Mouse (Mus musculus): ENCODE results near the gene Crebbp. TPM values are rescaled to one million over a fixed set of nuclear protein-coding genes. Genes with fewer than 3 reads are reported as not detected.

The Crebbp gene
- polyA plus RNA-seq, 1 experiment, result 43.4 TPM

- no peak for DNase-seq
These were observed 176.1 kb downstream of the Crebbp start for GRCm38 (mm10) chr16:4037690-4038089.

DNA sequence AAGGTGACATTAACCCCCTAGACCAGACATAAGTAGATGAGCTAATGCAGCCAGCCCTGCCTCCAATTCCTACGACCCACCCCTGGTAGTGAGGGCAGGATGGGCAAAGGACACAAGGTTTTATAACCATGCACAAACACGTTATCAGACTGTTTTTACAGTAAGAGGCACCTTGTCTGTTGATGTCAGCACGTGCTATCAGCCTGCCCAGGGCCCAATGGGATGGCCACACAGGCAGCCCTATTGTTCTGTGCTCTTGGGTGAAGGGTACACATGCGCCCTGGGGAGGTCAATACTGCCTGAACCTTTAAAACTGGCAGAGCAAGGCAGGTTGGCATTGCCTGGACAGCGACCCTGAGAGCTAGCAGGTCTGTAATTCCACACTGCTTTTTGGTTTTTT lies 177.0 kb downstream of the Crebbp start, which contains the start of gene Dnase1:
Dnase1 (plus strand) TSS at position 136 of the 400 bp plus-strand sequence.
- TF ChIP-seq POLR2A (IDR thresholded peaks at IDR 0.05; ENCODE audit: borderline replicate concordance, extremely low read depth, low read depth, low read length) (no peak), CTCF (IDR thresholded peaks at IDR 0.05; ENCODE audit: insufficient read depth, low read length) (no peak)
- DNase-seq, result no peak
- 93% methylated on average over 5 of the region's 5 CpGs for WGBS
- H3K4me1 ChIP-seq (ENCODE audit: control insufficient read depth, insufficient read depth, low read length), result no peaks in the 10 kb centered on the region
- H3K4me3 ChIP-seq (replicated peaks; ENCODE audit: extremely low read depth, low read depth, low read length), result no peak within 1 kb of the TSS

More at GRCm38 (mm10) chr16:4037690-4038089, 176.1 kb downstream of the Crebbp start:
- TF ChIP-seq POLR2A (IDR thresholded peaks at IDR 0.05; ENCODE audit: borderline replicate concordance, extremely low read depth, low read depth, low read length) (no peak), CTCF (IDR thresholded peaks at IDR 0.05; ENCODE audit: insufficient read depth, low read length) (no peak)
- Histone ChIP-seq H3K4me1 (ENCODE audit: control insufficient read depth, insufficient read depth, low read length) (no peaks in the 10 kb centered on the region), H3K4me3 (replicated peaks; ENCODE audit: extremely low read depth, low read depth, low read length) (no peak overlapping the region)
- WGBS, result 91% methylated on average over 7 of the region's 7 CpGs

DNA sequence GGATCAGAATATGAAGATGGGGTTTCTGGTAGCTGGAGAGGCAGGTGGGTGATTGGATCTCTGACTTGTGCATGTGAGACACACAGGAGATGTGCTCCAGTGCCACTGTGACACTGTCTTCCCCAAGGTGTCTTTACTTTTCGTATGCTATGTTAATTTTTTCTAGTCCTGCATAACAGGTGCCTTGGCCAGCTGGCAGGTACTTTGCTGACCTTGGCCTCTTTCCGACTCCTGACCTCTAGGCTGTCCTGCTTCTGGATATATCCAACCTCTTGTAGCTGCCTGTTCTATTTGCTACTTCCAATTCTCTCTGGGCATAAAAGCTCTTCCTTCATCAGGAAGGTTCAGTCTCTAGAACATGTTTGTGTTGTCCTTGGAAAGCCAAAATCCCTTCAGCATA lies 178.2 kb downstream of the Crebbp start:
- Histone ChIP-seq H3K4me1 (ENCODE audit: control insufficient read depth, insufficient read depth, low read length) (no peaks in the 10 kb centered on the region), H3K4me3 (replicated peaks; ENCODE audit: extremely low read depth, low read depth, low read length) (no peak overlapping the region)
- 76% methylated on average over 2 of the region's 2 CpGs for WGBS
- TF ChIP-seq POLR2A (IDR thresholded peaks at IDR 0.05; ENCODE audit: borderline replicate concordance, extremely low read depth, low read depth, low read length) (no peak), CTCF (IDR thresholded peaks at IDR 0.05; ENCODE audit: insufficient read depth, low read length) (no peak)
- DNase-seq, result no peak

DNA sequence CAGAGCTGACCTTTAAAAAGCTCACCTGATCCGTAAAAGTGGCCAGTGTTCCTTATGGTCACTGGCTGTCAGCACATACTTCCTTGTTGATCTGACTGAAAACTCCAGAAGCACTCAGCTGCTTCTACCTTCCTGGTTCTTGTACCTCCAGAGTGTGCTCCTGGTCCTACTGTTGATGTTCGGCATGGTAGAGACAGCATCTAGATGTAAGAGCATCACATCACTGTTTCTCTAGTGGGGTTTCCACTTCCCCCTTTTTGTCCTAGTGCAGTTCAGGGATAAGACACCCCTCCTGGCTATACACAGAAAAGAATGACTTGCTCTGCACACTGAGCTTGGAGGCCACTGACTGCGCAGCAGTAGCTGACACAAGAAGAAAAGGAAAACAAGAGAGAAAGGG lies 179.3 kb downstream of the Crebbp start:
- TF ChIP-seq POLR2A (IDR thresholded peaks at IDR 0.05; ENCODE audit: borderline replicate concordance, extremely low read depth, low read depth, low read length) (no peak), CTCF (IDR thresholded peaks at IDR 0.05; ENCODE audit: insufficient read depth, low read length) (no peak)
- H3K4me3 ChIP-seq (replicated peaks; ENCODE audit: extremely low read depth, low read depth, low read length), result no peak overlapping the region
- no peaks in the 10 kb centered on the region for H3K4me1 ChIP-seq (ENCODE audit: control insufficient read depth, insufficient read depth, low read length)
- 81% methylated on average over 3 of the region's 3 CpGs for WGBS
- no peak for DNase-seq

DNA sequence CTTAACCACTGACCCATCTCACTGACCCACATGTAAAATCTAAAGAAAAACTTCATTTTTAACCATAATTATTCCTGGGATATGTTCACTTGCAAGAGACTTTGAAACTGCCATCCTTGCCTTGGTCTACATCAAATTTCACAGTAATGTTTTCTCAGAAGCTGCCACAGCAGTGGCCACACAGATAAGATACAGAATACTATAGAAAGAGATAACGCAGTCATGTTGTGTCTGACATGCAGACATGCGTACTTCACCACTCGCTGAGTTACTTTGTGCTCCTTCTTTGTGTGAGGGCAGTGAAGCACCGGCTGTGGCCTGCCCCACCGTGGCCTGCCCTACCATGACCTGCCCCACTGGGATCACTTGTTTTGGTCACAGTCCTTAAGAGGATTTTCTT lies 179.8 kb downstream of the Crebbp start:
- 71% methylated on average over 5 of the region's 5 CpGs for whole genome bisulfite sequencing
- H3K4me1 ChIP-seq (ENCODE audit: control insufficient read depth, insufficient read depth, low read length), result no peaks in the 10 kb centered on the region
- TF ChIP-seq POLR2A (IDR thresholded peaks at IDR 0.05; ENCODE audit: borderline replicate concordance, extremely low read depth, low read depth, low read length), result no peak
- TF ChIP-seq CTCF (IDR thresholded peaks at IDR 0.05; ENCODE audit: insufficient read depth, low read length), result no peak
- no peak overlapping the region for H3K4me3 ChIP-seq (replicated peaks; ENCODE audit: extremely low read depth, low read depth, low read length)
- no peak for DNase-seq

DNA sequence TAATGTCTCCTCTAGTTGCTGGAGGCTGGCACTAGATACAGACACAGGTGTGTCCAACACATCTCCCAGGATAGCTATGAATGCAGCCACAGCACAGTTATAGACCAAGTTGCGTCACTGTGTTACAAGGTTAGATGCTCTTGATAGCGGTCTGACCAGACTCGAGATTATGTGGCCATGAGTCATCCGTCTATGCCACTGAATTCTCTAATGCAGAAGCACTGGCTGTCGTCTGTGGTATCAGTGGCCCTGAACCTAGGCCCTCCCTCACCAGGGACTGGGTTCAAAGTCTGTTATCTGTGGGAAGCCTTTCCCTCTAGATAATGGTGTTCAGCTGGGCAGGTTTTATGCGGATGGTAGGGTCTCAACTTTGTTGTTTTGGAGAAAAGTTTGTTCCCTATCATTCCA lies 181.5 kb downstream of the Crebbp start:
- DNase-seq, result no peak
- H3K4me1 ChIP-seq (ENCODE audit: control insufficient read depth, insufficient read depth, low read length), result no peaks in the 10 kb centered on the region
- no peak for TF ChIP-seq CTCF (IDR thresholded peaks at IDR 0.05; ENCODE audit: insufficient read depth, low read length)
- TF ChIP-seq POLR2A (IDR thresholded peaks at IDR 0.05; ENCODE audit: borderline replicate concordance, extremely low read depth, low read depth, low read length), result no peak
- H3K4me3 ChIP-seq (replicated peaks; ENCODE audit: extremely low read depth, low read depth, low read length), result no peak overlapping the region
- WGBS, result 69% methylated on average over 6 of the region's 6 CpGs

GRCm38 (mm10) chr16:4031441-4032274 lies 182.1 kb downstream of the Crebbp start:
- DNase-seq, result no peak
- no peaks in the 10 kb centered on the region for H3K4me1 ChIP-seq (ENCODE audit: control insufficient read depth, insufficient read depth, low read length)
- TF ChIP-seq POLR2A (IDR thresholded peaks at IDR 0.05; ENCODE audit: borderline replicate concordance, extremely low read depth, low read depth, low read length) (no peak), CTCF (IDR thresholded peaks at IDR 0.05; ENCODE audit: insufficient read depth, low read length) (no peak)
- WGBS, result 70% methylated on average over 3 of the region's 6 CpGs
- no peak overlapping the region for H3K4me3 ChIP-seq (replicated peaks; ENCODE audit: extremely low read depth, low read depth, low read length)

Other genes starting within 250 kb of the Crebbp start
- gene Nlrc3, start 237.4 kb downstream of the Crebbp start, polyA plus RNA-seq (2012; rRNA removed), result 5.9 and 6.3 TPM in 2 replicates
- 16.3 and 17.2 TPM in 2 replicates for gene Slx4, start 210.2 kb downstream of the Crebbp start, polyA plus RNA-seq (2012; rRNA removed)
- 0.11 and 0.18 TPM in 2 replicates for gene Dnase1, start 177.1 kb downstream of the Crebbp start, polyA plus RNA-seq (2012; rRNA removed)
- gene Trap1, start 136.2 kb downstream of the Crebbp start, polyA plus RNA-seq (2012; rRNA removed), result 47.8 and 54.6 TPM in 2 replicates
- gene Adcy9, start 206.5 kb upstream of the Crebbp start, polyA plus RNA-seq (2012; rRNA removed), result 19.8 and 20.8 TPM in 2 replicates

Data from lung, adult 2 months (tissue).